Mouse (Mus musculus) spleen, adult 18-20 months (tissue): ENCODE measurements around the gene Adamtsl1.

Experiments
- DNase-seq, 2 experiments: peaks; one replicate each; pipeline ENCODE4 v3.0.0; 2022; ENCODE audit warnings: mixed read lengths in 2 of 2

Adamtsl1 gene

GRCm38 (mm10) chr4:86241854-86242424 is 728.0 kb downstream of the Adamtsl1 start:
- no peak for DNase-seq

GRCm38 (mm10) chr4:86270085-86270484 is 756.1 kb downstream of the Adamtsl1 start:
- no peak for DNase-seq

- no peak for DNase-seq
Measured at GRCm38 (mm10) chr4:86273703-86274355, 759.9 kb downstream of the Adamtsl1 start.

- no peak for DNase-seq
Measured at GRCm38 (mm10) chr4:86274663-86275062, 760.7 kb downstream of the Adamtsl1 start.

GRCm38 (mm10) chr4:86276021-86276813 is 762.2 kb downstream of the Adamtsl1 start:
- no peak for DNase-seq

GRCm38 (mm10) chr4:86278546-86278945 is 764.6 kb downstream of the Adamtsl1 start:
- no peak for DNase-seq

- DNase-seq, result no peak
Measured at GRCm38 (mm10) chr4:86286572-86286971, 772.6 kb downstream of the Adamtsl1 start.

- no peak for DNase-seq
Measured at GRCm38 (mm10) chr4:86288264-86288663, 774.3 kb downstream of the Adamtsl1 start.

GRCm38 (mm10) chr4:86289511-86290273 is 775.7 kb downstream of the Adamtsl1 start:
- no peak for DNase-seq

GRCm38 (mm10) chr4:86294828-86295251 is 780.9 kb downstream of the Adamtsl1 start:
- DNase-seq, result no peak

- no peak for DNase-seq
Measured at GRCm38 (mm10) chr4:86301469-86301868, 787.5 kb downstream of the Adamtsl1 start.

- no peak for DNase-seq
Measured at GRCm38 (mm10) chr4:86302095-86302494, 788.1 kb downstream of the Adamtsl1 start.

GRCm38 (mm10) chr4:86306753-86307152 is 792.8 kb downstream of the Adamtsl1 start:
- DNase-seq, result no peak

GRCm38 (mm10) chr4:86309178-86309577 is 795.2 kb downstream of the Adamtsl1 start:
- DNase-seq, result no peak

GRCm38 (mm10) chr4:86310806-86311730 is 797.1 kb downstream of the Adamtsl1 start:
- DNase-seq, result no peak

GRCm38 (mm10) chr4:86312366-86312765 is 798.4 kb downstream of the Adamtsl1 start:
- DNase-seq, result no peak

GRCm38 (mm10) chr4:86314442-86314841 is 800.5 kb downstream of the Adamtsl1 start:
- DNase-seq, result no peak

GRCm38 (mm10) chr4:86315122-86315521 is 801.1 kb downstream of the Adamtsl1 start:
- DNase-seq, result no peak

GRCm38 (mm10) chr4:86317916-86318542 is 804.1 kb downstream of the Adamtsl1 start:
- DNase-seq, result no peak

GRCm38 (mm10) chr4:86325411-86325810 is 811.4 kb downstream of the Adamtsl1 start:
- no peak for DNase-seq

- DNase-seq, result no peak
Measured at GRCm38 (mm10) chr4:86326003-86326402, 812.0 kb downstream of the Adamtsl1 start.
